Mouse (Mus musculus): Measurements from ENCODE around the gene Dnajb2. TPM values are rescaled to one million over a fixed set of nuclear protein-coding genes. Genes with fewer than 3 reads are reported as not detected.
"Not testable (repeated sequence)": the region's sequence is repeated elsewhere in the genome, so short reads cannot be mapped to it uniquely, and the experiment has no call there.

Gene Dnajb2
- total RNA-seq, 2 experiments from 2014 or later: 91.6 to 97.6 TPM

DNA sequence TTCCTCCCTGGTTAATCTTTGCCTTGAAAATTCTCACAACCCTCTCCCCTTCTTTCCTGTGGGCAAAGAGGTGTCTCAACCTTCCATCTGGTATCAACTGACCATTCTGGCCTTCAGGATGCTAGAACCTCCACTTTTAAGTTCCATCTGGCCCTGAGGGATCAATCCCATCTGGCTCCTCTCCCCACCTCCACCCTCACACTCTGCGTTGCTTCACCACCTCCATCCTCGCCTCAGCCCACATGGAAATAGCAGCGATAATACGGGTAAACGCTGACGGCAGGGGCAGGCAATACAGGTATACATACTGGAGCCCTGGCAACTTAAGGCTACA, 18.3 kb upstream of the Dnajb2 start:
- DNase-seq (ENCODE audit: low spot score in 2 of 2): peak in 1 of 2 experiments; percentile 67
- intact Hi-C loops (cut with DNase I): loop anchor here (1.0 to 2.0 kb wide), 2 partner anchors 18 to 45 kb away; partner anchors contain the start of gene Dnajb2

DNA sequence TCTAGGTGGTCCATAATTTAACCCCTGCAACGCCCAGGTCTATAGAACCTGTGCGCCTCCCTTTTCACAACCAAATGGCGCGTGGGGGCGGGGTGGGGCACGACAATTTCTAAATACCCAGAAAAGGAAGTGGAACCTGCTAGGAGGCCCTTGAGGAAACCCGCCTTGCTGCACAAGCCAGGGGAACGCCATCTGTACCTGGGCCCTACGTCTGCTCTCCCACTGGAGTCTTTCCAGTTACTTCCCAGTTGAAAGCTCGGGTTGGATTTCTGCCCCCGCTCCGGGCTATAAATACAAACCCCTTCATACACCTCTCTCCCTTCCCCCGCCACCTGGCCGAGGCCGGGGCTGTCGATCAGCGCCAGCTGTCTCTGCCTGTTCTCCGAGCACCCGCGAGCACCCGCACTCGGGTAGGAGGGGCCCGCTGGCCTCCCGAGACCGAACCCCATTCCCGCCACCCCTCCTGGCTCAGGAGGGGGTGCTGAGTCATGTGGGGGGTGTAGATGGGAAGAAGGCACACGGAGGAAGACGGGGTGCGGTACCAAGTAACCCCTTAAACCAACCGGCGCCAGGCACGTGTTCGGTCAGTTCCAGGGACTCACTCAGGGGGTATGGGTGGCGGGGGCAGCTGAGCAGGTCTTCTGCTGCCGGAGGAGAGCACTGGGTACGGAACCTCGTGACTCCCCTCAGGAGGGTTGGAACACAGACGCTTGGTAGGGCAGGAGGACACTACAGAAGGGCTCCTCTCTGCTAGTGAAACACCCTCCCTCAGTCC, 17.8 kb upstream of the Dnajb2 start:
- intact Hi-C loops (cut with DNase I): loop anchor here (1.0 to 2.0 kb wide), 2 partner anchors 18 to 44 kb away; partner anchors contain the start of gene Dnajb2

DNA sequence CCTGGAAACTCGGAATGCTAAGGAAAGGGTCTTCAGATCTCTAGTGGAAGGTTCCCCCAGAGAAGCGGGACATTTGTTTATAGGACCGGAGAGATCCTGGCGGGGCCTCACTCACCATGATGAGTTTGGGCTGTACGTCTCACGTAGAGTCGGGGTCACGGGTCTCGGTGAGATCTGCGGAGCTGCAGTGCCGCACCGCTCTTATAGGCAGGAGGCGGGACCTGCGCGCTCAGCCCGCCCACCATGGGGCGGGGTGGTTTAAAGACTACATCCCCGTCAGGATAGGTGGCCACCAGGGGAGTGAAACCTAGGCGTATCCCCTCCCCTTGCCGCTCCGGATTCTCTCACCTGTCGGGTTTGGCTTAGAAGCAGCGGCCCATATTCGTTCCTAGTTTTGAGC, 17.1 kb upstream of the Dnajb2 start:
- intact Hi-C loops (cut with DNase I): loop anchor here (2.0 kb wide), 1 partner anchor 44 kb away; no protein-coding TSS in a partner anchor
- peak; percentile 90 to 93 for DNase-seq (ENCODE audit: low spot score in 2 of 2)

More for the DNA sequence above, 17.8 kb upstream of the Dnajb2 start:
- peak; percentile 76 to 85 for DNase-seq (ENCODE audit: low spot score in 2 of 2)

DNA sequence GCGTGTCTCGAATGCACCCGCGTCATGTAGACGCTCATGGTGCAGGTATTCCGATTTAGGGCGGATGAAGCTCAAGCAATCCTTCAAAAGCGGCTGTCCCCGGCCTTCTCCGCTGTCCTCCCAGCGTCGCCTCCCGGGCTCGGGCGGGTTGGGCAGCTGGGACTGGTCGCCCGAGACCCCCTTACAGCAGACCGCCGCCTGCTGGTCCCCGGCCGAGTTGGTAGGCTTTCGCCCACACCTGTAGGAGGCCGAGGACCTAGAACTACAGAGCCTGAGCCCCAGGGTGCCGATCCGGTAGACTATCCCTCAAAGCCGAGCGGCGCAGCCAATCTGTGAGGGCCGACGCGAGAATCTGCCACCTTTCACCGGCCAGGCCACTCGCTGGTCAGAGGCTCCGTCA, 16.7 kb upstream of the Dnajb2 start, which contains the start of gene Tuba4a:
Gene Tuba4a (minus strand): TSS at position 335 of the 400 bp plus-strand sequence.
- no peak for DNase-seq (ENCODE audit: low spot score in 2 of 2)
- intact Hi-C loops (cut with DNase I): loop anchor here (2.0 kb wide), 1 partner anchor 43 kb away; no protein-coding TSS in a partner anchor

DNA sequence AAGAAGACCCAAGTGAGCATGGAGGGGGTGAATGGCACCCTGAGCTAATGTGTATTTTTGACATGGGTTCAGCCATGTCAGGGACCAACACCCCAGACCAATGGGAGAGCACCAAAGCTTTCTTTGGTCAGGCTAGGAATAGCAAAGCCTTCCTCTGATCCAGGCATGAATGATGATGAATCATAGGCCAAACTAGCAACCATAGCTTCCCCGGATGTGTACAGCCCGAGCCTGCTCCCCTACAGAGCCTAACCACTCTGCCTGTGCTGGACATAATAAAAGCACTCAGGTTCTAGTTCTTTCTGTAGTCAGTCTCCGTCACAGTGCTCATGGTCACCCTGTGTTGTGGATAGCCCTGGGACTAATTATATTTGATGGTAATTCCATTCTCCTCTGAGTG, 14.7 kb upstream of the Dnajb2 start:
- intact Hi-C loops (cut with DNase I): no loop called here
- DNase-seq (ENCODE audit: low spot score in 2 of 2): no peak

DNA sequence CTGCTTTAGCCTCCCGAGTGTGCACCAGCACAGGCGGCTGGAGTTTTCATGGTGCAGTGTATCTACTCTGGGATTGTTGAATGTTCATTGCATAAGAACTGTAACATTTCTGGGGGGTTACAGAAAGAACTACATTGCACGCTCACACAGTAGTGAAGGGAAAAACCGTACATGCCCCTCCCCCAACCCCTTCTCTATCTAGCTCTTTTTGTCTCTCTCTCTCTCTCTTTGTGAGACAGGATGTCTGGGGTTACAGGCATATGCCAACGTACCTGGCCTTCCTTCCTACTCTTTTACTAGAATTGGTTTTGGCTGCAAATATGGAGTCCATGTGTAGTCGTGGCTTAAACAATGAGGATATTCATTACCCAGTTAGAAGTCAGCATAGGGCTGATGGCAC, 13.3 kb upstream of the Dnajb2 start:
- intact Hi-C loops (cut with DNase I): no loop called here
- no peak for DNase-seq (ENCODE audit: low spot score in 2 of 2)

DNA sequence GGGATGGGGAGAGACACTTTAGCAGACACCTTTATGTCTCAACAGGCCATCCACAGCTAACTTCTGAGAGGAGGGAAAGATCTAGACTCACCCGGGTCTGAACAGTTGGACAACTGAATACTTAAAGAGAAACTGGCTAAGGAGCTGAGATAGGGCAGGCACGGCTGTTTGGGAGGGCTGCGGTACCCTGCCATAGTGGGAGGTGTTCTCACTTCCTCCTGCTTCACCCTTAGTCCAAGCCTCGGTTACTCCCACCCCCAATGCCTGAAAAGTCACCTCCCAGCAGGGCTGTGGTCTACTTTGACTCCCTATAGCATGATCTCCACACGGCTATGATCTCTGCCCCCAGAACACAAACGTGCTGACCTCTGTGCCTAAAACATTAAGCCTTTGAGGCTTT, 12.7 kb upstream of the Dnajb2 start:
- no peak for DNase-seq (ENCODE audit: low spot score in 2 of 2)
- intact Hi-C loops (cut with DNase I): no loop called here

DNA sequence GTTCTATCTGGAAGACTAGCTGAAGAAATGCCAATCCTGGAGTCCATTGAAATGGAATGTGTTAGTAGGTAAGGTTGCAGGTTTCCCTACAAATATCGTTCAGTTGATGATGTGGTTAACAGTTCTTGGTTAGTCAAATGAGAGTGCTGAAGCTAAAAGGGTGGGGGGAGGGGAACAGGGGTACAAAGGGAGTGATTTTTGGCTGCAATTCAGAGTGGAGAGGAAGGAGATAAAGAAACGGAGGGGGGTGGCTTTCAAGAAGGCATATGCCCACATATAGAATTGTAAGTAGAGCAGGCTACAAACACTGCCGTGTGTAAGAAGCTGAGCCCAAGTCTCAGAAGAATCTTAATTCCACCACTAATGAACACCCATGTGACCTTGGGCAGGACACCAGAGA, 10.7 kb upstream of the Dnajb2 start:
- intact Hi-C loops (cut with DNase I): no loop called here
- DNase-seq (ENCODE audit: low spot score in 2 of 2): no peak

DNA sequence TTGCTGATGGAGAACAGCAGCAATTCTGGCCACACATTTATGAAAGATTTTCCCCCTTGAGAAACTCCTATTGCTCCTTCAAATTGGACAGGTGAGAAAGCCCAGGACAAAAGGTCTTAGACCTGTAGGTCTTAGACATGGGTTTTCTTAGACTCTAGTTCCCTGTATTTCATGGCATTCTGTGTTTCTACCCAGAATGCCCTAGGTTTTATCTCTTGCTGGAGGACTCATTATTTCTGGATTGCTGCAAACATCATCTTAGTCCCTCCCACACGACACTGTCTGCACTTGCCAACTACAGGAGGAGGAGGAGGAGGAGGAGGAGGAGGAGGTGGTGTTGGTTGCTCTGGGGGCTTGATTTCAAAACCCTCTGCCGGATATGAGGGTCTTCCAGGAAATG, 10.1 kb upstream of the Dnajb2 start:
- intact Hi-C loops (cut with DNase I): no loop called here
- DNase-seq (ENCODE audit: low spot score in 2 of 2): no peak

DNA sequence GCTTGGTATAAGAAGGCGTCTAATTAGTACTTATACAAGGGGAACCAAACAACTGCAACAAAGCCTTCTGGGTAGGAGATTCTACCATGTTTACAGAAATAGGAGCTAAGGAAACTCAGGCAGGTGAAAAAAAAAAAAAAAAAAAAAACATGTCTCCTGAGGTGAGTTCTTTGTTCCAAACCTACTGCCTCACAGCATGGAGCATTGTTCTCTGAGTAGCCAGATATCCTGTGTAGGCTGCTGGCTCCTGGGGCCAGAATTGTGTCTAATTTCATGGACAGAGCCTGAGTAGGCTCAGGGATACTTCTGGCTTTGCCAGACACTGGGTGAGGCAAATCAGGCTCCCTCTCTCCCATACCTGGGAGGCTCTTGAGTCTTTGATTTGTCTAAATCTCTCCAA, 8.6 kb upstream of the Dnajb2 start:
- intact Hi-C loops (cut with DNase I): no loop called here
- DNase-seq (ENCODE audit: low spot score in 2 of 2): no peak

DNA sequence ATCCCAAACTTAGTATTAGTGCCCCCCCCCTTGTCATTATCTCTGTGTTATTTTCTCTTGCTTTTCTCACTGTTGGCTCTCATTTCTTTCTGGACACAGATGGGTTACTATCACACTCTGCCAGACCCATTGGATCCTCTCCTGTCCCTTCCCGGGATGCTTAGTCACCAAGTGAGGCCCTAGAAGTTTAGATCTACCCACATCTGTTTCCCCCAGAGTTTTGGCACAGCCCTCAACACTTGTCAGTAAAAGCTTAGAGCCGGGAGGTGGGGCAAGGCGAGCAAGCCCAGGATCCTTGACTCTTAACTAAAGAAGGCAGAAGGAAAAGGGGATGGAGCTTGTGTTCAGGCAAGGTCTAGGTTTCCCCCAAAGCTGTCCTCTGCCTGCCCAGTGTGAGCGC, 7.0 kb upstream of the Dnajb2 start:
- no peak for DNase-seq (ENCODE audit: low spot score in 2 of 2)
- intact Hi-C loops (cut with DNase I): no loop called here

DNA sequence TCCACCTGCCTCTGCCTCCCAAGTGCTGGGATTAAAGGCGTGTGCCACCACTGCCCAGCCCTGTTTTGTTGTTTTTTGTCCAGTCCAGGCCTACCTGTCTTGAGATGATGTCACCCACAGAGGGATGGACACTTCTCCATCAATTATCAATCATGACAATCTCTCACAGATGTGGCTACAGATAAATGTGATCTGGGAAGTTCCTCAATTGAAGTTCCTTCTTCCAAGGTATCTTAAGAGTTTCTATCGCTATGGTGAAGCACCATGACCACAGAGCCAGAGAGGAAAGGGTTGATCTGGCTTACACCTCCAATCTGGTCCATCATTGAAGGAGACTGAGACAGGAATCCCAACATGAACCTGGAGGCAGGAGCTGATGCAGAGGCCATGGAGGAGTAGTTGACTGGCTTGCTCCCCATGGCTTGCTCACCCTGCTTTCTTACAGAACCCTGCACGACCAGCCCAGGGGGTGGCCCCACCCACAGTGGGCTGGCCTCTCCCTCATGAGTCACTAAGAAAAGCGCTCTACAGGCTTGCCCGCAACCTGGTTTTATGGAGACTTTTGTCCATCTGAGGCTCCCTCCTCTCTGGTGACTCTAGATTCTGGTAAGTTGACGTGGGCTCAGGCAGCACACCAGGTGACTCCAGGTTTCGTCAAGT, 5.7 kb upstream of the Dnajb2 start:
- intact Hi-C loops (cut with DNase I): no loop called here
- no peak for DNase-seq (ENCODE audit: low spot score in 2 of 2)

DNA sequence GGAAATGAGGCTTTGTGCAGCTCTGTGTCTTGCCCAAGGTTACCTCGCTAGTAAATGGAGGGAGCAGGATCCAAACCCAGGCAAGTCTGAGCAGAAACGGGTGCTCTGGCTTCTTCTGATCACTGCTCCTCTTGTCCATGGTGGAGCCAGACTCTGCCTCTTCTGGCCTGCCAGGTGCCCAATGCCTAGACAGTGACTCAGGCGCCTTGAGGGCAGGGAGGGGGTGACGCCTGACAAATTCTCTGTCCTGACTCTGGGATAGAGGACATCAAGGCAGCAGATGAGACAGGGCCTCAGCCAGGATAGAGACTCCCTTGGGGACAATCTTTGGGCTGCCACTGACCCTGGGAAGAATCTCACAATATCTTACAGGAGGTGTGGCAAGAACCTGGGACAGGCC, 5.0 kb upstream of the Dnajb2 start:
- no peak for DNase-seq (ENCODE audit: low spot score in 2 of 2)
- intact Hi-C loops (cut with DNase I): no loop called here

DNA sequence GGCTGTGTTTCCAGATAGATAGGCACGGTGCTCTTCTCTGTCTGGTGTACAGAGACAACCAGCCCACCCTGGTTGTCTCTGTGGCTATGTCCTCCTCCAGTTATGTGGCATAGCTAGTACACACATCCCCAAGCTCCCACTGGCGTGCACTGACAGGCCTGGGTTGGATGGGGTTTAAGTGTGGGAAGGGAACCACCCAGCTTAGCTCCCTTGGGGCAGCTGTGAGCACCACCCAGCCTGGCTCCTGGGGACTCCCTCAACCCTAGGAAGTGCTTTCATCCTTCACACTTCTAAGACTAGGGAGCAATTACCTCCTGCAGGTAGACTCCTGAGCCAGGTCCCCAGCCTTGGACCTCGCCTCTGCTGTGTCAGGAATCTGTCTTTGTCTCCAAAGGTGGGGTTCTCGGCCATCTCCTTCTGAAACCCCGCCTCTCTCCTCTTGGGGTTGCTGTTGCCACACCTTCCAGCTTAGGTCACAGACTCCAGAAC, 4.5 kb upstream of the Dnajb2 start, which contains the start of gene A630095N17Rik:
Gene A630095N17Rik (minus strand): TSS at position 439 of the 489 bp plus-strand sequence.
- intact Hi-C loops (cut with DNase I): no loop called here
- DNase-seq (ENCODE audit: low spot score in 2 of 2): no peak

DNA sequence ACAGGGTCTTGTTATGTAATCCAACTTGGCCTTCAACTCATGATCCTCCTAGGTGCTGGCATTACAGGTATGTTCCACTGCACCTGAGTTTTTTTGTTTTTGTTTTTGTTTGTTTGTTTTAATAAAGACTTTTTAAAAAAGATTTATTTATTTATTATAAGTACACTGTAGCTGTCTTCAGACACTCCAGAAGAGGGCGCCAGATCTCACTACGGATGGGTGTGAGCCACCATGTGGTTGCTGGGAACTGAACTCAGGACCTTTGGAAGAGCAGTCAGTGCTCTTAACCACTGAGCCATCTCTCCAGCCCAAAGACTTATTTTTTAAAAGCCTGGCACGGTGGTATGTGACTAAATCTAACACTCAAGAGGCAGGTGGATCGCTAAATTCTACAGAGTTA, 3.7 kb upstream of the Dnajb2 start:
- intact Hi-C loops (cut with DNase I): not testable (repeated sequence)

DNA sequence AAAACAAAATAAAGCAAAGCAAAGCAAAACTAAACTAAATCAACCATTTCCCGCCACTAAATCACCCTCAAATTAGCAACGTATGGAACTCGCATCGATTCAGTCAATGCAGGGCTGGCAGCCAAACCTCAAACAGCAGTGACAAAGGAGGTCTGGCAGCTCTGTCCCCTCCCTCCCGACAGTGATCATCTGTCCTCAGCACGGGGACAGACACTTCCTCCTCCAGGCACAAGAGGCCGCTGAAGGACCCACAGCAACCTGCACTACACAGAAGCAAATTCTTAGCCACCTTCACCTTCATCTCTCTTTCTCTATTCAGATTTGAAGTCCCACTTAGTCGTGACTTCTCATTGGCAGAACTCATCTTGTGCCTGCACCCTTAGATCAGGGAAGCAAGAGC, 1.6 kb upstream of the Dnajb2 start:
- intact Hi-C loops (cut with DNase I): no loop called here
- peak in 1 of 2 experiments; percentile 62 for DNase-seq (ENCODE audit: low spot score in 2 of 2)

More for the DNA sequence above, 3.7 kb upstream of the Dnajb2 start:
- not testable (repeated sequence) for DNase-seq (ENCODE audit: low spot score in 2 of 2)

DNA sequence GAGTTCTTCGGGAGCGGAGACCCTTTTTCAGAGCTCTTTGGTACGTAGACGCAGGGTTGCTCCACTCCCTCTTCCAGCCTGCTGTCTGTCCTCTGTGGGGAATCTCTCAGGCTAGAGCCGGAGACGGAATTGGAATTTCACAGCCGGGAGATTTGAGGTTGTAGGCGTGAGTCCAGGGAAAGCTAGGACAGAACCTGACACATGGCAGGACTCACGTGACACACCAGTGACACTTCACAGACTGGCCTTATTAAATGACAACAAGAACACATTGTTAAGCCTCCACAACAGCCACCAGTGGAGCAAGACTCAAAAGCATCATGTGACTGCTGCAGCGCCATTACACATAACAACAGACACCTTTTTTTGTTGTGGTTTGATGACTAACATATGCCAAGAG, 3.4 kb downstream of the Dnajb2 start:
- DNase-seq (ENCODE audit: low spot score in 2 of 2): peak in 1 of 2 experiments; percentile 35
- intact Hi-C loops (cut with DNase I): no loop called here

DNA sequence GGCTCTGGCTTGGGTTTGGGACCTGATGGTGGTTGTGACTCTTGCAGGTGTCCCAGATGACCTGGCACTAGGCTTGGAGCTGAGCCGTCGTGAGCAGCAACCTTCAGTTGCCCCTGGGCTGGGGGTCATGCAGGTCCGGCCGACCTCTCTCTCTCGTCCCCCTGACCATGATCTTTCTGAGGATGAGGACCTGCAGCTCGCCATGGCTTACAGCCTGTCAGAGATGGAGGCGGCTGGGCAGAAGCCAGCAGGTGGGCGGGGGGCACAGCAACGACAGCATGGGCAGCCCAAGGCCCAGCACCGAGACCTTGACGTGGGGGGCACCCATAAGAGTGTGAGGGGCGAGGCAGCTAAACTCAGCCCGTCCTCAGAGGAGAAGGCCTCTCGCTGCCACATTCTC, 7.2 kb downstream of the Dnajb2 start:
- no peak for DNase-seq (ENCODE audit: low spot score in 2 of 2)
- intact Hi-C loops (cut with DNase I): no loop called here

DNA sequence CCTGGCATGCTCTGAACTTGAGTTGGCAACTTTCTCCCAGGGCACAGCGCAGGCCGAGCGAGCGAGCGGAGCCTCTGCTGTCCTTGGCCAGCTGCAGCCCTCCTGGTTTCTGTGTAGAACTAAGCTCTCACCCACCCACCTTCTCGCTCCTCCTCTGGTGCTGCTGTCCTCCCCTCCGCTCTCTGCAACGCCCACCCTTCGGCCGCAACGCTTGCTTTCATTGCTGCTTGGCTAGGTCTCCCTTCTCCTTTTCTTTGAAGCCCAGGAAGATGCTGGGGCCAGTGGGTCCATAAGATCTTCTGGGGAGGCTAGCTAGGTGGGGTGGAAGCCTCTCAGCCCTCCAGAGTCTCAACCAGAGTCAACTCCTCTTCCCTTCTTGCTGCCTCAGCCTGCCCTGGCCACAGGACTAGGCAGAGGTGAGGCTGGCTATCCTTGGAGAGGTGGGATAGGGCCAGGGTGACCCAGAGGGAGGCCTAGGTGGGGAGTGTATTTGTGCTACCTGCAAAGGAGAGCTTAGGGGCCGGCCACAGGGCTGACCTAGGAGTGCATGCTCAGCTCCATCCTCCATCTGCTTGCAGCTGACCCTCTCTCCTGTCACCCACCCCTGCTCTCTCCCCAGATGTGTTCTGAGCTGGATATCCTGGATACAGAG, 8.1 kb downstream of the Dnajb2 start:
- intact Hi-C loops (cut with DNase I): no loop called here
- peak in 1 of 2 experiments; percentile 51 for DNase-seq (ENCODE audit: low spot score in 2 of 2)

DNA sequence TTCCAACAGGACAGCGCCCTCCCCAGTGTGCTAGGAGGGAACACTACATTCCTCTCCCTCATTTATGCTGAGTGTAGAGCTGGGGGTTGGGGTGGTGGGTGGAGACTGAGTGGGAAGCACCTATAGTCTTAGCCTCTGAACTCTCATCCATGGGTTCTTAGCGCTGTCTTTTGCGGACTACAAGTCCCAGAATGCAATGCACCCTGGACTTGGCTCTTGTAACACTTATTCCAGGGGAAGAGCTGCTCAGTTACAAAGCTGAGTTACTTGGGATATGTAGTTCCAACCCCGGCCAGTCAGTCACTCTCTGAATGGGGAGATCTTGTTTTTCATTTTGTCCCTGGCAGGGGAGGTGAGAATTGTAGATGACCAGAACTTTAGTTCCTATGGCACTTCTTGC, 8.6 kb downstream of the Dnajb2 start:
- DNase-seq (ENCODE audit: low spot score in 2 of 2): peak in 1 of 2 experiments; percentile 60
- intact Hi-C loops (cut with DNase I): no loop called here

All from left cerebral cortex, postnatal 36 days (tissue).